Mouse (Mus musculus) heart, postnatal 14 days (tissue): ENCODE measurements around the gene Vmn1r88. TPM values are rescaled to one million over a fixed set of nuclear protein-coding genes. Genes with fewer than 3 reads are reported as not detected.
"Not testable (repeated sequence)": the region's sequence is repeated elsewhere in the genome, so short reads cannot be mapped to it uniquely, and the experiment has no call there.

Experiments used
- DNase-seq, 2 experiments: peaks; one replicate each; pipeline ENCODE4 v3.0.0; 2021 to 2022
- intact Hi-C: fragments of 180-260 bp; cut with DNase I; formaldehyde crosslinking; loops from one replicate; pipeline ENCODE4 v1.15.1; 2025
- long read RNA-seq, 2 experiments: library from polyadenylated mRNA; stranded (forward); transcript quantifications; one replicate each; pipeline ENCODE4 v2.0.0; 2021
- total RNA-seq, 2 experiments: library from RNA; stranded (reverse); gene quantifications; 2 replicates each; pipeline ENCODE4 v1.2.3; 2021

Gene Vmn1r88
- total RNA-seq = under 1 TPM; 0.07 TPM
- long read RNA-seq, experiment 1 = 0 reads
- long read RNA-seq, experiment 2 = 0 reads

DNA sequence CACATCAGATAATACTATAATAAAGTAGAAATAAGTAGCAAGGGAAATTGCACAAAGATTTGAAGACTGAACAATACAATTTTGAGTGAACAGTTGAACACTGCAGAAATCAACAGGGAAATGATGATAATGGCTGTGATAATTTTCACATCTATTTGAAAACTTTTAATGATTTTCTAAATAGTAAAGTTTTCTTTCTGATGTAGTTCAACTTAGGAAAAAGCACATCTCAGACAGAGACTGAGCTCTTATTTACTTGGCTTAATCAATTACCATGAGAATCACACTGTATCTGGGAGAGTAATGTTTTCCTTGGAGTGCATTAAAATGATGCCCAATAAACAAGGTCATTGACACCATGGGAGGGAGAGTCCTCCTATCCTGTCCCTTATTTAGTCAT, at the start of gene Vmn1r88:
Vmn1r88 (plus strand) TSS at position 301 of the 400 bp plus-strand sequence.
- intact Hi-C loops = no loop called here

DNA sequence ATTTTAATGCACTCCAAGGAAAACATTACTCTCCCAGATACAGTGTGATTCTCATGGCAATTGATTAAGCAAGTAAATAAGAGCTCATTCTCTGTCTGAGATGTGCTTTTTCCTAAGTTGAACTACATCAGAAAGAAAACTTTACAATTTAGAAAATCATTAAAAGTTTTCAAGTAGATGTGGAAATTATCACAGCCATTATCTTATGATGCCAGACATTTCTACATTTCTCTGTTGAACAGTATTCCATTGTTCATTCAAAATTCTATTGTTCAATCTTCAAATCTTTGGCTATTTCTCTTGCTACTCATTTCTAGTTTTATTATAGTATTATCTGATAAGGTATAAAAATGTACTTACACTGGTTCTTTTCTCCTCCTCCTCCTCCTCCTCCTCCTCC, 39.6 kb upstream of the Vmn1r88 start, which contains the start of gene Vmn1r86:
Vmn1r86 (minus strand) TSS at position 101 of the 400 bp plus-strand sequence.
- intact Hi-C loops = no loop called here
- DNase-seq = no peak

More for the DNA sequence above, at the start of gene Vmn1r88:
- no peak for DNase-seq

DNA sequence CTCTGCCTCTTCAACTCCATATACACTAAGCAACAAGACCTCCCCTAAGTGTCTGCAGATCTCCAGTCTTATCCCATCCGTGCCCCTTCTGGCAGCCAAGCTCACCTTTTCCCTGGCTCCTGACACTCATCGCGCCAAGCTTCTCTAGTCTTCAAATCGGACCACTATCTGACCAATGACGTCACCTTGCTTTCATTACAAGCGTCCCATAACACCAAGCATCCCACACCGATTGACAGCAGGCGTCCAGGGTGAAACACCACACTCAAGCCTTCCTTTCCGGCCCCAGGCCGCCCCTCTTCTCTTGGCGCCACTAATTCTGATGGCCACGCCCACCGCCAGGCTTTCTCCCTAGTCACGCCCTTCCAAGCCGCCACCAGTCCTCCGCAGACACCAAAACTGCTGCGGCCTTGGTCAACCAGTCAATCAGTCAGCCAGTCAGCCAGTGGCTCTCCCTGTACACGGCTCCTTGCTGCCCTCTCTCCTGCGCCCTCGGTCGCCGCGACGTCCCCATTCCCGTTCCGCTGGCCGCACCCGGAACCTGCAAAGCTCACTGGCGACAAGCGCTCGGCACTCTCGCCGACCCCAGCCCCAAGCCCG, 35.7 kb upstream of the Vmn1r88 start:
- intact Hi-C loops, DNase-seq: not testable (repeated sequence)

DNA sequence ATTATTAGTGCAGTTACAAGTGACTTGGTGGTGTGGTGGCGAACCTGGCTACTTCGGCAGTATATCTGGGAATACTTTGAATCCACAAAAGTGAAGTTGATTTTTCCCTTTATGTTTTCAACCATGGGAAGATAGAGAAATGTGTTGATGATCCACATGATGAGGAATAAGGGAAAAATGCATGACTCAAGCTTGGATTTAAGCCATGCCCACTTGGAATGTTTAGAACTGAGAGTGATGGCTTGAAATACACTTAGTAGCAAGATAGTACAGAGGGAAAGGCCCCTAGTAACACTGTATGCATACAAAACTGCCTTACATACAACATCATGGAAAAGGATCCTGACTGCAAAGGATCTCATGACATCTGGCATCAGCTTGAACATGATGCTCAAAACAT, 27.5 kb upstream of the Vmn1r88 start:
- intact Hi-C loops = no loop called here
- DNase-seq = no peak

DNA sequence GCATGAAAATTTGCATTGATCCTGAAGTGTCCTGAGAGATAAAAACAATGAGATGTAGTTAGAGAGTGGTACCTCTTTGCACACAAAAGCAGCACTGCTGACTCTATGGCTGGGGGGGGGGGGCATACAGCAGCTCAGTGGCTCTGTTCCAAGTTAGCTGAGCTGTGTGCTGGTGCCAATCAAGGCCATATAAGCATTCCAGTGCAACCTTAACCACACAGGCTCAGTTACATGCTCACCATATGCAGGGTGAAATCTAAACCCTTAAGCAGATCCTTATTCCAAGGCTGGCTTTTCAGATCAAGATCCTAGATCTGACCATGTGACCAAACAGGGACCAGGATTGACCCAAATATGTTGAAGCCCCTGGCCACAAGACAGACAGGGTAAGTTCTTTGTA, 22.0 kb upstream of the Vmn1r88 start:
- intact Hi-C loops = no loop called here
- DNase-seq = no peak

DNA sequence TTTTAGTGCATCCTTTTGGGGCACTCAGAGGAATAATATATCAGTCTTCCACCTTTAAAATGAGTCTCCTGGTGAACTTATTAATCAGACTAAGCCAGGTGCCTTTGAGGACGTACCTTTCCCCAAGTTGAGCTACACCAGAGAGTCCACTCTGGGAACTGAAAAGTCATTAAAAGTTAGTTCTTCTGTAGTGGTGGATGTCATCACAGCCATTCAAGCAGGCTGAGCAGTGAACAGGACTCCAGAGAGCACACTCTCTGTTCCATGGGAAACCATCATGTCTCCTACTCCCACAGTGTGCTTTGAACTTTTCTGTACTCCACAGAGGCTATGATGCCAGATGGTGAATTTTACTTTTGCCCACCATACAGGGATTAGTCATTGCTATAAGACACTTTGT, 19.3 kb upstream of the Vmn1r88 start, which contains the start of gene Vmn1r87:
Vmn1r87 (minus strand) TSS at position 101 of the 400 bp plus-strand sequence.
- intact Hi-C loops = no loop called here

DNA sequence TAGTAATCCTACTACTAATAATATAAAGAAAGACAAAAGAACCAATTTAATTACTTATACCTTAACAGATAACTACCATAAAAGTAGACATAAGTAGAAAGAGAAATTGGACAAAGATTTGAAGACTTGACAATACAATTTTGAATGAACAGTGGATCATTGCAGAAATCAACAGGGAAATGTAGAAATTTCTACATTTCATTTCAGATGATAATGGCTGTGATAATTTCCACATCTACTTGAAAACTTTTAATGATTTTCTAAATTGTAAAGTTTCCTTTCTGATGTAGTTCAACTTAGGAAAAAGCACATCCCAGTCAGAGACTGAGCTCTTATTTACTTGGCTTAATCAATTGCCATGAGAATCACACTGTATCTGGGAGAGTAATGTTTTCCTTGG, 53.4 kb downstream of the Vmn1r88 start, which contains the start of gene Vmn1r89:
Vmn1r89 (plus strand) TSS at position 301 of the 400 bp plus-strand sequence.
- no peak for DNase-seq
- intact Hi-C loops = no loop called here

More for the DNA sequence above, 19.3 kb upstream of the Vmn1r88 start, which contains the start of gene Vmn1r87:
- no peak for DNase-seq

Other genes starting within 250 kb of the Vmn1r88 start
- gene Rps5, start 237.3 kb upstream of the Vmn1r88 start, total RNA-seq = 100 to 1,000 TPM; 536 to 584 TPM
- under 1 TPM; 0.22 to 0.29 TPM for gene Rnf225, start 232.2 kb upstream of the Vmn1r88 start, total RNA-seq
- 1 to 10 TPM; 4.1 to 4.5 TPM for gene Zfp324, start 193.7 kb upstream of the Vmn1r88 start, total RNA-seq
- gene Zfp446, start 181.7 kb upstream of the Vmn1r88 start, total RNA-seq = 1 to 10 TPM; 2.6 to 3.3 TPM
- not detected for gene Slc27a5, start 161.4 kb upstream of the Vmn1r88 start, total RNA-seq
- 100 to 1,000 TPM; 115 TPM for gene Trim28, start 160.5 kb upstream of the Vmn1r88 start, total RNA-seq
- 1 to 10 TPM; 8.4 to 9.2 TPM for gene Zbtb45, start 149.5 kb upstream of the Vmn1r88 start, total RNA-seq
- 100 to 1,000 TPM; 129 to 130 TPM for gene Chmp2a, start 124.8 kb upstream of the Vmn1r88 start, total RNA-seq
- gene Ube2m, start 121.3 kb upstream of the Vmn1r88 start, total RNA-seq = 100 to 1,000 TPM; 179 TPM
- gene Mzf1, start 104.8 kb upstream of the Vmn1r88 start, total RNA-seq = 1 to 10 TPM in 1 of 2 experiments, under 1 TPM in 1; 0.73 to 1.0 TPM
- gene Vmn1r85, start 64.4 kb upstream of the Vmn1r88 start, total RNA-seq = not detected
- gene Vmn1r86, start 39.7 kb upstream of the Vmn1r88 start, total RNA-seq = not detected
- gene Vmn1r87, start 19.4 kb upstream of the Vmn1r88 start, total RNA-seq = not detected
- not detected for gene Vmn1r89, start 53.5 kb downstream of the Vmn1r88 start, total RNA-seq
- 1 to 10 TPM; 4.9 to 7.0 TPM for gene Lig1, start 117.7 kb downstream of the Vmn1r88 start, total RNA-seq
- 1 to 10 TPM; 5.9 to 6.4 TPM for gene Zswim9, start 119.2 kb downstream of the Vmn1r88 start, total RNA-seq
- under 1 TPM in 1 of 2 experiments, not detected in 1; 0.10 TPM for gene Pla2g4c, start 165.1 kb downstream of the Vmn1r88 start, total RNA-seq
- gene Cabp5, start 238.6 kb downstream of the Vmn1r88 start, total RNA-seq = not detected